Mouse (Mus musculus) lung, postnatal 4 days (tissue): ENCODE measurements around the gene Wdr46.
"Not testable (repeated sequence)": the region's sequence is repeated elsewhere in the genome, so short reads cannot be mapped to it uniquely, and the experiment has no call there.

ENCODE experiments used
- DNase-seq, 2 experiments: peaks; one replicate each; pipeline ENCODE4 v3.0.0; 2021

Gene Wdr46

DNA sequence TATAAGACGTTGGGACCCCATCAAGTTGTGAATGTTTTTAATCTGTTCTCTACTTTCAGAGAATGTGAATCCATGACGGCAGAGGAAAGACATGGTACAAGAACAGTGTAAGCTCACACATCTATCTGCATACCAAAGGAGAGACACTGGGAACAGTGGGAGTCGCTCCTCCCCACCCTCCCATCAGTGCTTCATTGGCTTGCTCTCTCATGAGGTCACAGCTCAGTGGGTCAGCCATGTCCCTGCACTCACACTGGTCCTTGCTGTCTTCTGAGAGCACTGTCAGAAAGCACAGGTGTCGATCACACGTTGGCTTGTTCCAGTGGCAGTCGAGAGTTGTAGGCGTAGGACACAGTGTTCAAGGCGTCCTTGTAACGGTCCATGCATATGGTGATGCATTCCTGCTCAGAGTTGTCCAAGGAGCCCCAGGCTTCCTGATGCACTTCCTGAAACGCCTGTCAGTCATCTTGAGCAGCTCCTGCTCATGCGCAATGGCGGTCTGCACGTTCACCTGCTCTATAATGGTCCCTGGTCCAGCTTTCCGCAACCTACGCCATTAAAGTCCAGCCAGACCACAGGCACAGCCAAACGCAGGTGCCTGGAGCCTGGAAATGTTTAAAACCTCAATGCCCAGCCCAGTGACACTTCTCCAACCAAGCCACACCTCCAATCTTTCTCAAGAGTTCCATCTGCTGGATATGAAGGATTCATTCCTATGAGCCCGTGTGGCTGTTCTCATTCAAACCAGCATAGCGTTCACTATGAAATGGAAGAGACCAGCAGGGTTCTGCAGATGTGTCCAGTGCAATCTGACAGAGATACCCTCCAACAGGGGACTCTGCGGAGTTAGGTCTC lies 39.9 kb downstream of the Wdr46 start:
- no peak for DNase-seq

DNA sequence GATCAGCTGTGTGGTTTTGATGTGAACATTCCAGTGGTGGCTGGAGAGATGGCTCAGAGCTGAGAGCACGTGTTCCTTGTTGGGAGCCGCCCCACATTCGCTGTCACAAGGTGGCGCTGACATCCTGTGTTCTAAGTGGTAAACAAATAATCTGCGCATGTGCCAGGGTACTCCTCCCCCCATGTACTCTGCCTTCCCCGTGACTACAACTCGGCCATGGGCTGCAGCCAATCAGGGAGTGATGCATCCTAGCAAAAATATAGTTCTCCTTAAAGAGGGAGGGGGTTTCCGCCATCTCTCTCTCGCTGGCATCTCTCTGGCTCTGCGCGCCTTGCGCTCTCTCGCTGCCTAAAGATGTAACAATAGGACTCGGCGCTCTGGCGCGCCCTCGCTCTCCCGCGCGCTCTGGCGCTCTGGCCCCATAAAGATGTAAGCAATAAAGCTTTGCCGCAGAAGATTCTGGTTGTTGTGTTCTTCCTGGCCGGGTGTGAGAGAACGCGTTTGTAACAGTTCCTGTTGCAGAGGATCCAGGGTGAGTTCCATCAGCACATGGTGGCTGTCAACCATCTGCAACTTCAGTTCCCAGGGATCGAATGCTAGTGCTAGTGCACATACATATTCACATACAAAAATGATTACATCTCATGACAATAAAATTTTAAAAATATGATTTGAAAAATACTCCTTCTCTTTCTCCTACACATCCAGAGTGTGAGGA lies 40.9 kb downstream of the Wdr46 start:
- DNase-seq = peak; percentile 89 to 92

DNA sequence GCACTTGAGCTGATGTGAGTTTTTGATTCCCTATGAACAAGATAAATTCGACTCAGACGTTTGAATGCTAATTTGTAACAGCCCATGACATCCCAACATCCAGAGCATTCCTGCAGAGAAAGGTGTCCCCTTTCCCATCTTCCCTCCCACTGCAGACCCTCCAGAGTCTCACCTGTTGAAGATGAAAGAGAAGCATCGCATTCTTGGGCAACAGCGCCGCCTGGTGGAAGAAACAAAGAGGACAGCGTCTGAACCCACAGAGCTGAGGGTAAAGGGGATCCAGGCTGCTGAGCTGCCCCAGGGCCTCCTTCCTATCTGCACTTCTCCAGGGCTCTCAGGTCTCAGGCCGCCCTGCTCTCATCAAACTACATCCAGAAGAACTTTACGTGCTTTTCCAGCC lies 41.7 kb downstream of the Wdr46 start:
- DNase-seq = peak; percentile 36 to 68

DNA sequence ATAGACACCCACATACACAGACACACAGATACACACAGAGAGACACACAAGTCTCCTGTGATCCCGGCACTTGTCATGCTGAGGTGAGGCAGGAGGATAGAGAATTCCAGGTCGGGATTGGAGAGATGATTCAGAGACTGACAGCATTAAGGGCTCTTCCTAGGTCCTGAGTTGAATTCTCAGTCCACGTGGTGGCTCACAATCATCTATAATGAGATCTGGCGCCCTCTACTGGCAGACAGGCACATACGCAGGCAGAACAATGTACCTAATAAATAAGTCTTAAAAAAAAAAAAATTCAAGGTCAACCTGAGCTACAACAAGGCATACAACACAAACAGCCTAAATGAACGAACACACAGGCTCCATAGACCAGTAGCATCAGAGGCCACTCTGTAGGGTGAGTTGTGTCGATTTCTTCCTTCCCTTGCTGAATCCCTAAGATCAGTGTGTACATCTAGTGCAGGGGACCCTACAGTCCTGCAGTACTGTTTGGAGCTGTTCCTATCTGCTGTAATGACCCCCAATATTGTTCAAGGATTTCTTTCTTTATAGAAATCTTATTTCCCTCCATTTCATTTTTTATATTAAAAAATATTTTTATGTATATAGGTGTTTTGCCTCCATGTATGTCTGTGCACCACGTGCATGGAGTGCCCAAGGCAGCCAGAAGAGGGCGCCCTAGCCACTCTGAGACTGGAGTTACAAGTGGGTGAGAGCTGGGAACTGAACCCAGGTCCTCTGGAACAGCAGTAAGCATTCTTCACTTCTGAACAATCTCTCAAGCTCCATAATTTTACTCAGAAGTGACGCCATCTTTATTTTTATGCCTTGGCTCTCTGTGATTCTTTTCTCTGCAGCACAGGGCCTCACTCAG lies 51.6 kb downstream of the Wdr46 start:
- peak in 1 of 2 experiments; percentile 71 for DNase-seq

DNA sequence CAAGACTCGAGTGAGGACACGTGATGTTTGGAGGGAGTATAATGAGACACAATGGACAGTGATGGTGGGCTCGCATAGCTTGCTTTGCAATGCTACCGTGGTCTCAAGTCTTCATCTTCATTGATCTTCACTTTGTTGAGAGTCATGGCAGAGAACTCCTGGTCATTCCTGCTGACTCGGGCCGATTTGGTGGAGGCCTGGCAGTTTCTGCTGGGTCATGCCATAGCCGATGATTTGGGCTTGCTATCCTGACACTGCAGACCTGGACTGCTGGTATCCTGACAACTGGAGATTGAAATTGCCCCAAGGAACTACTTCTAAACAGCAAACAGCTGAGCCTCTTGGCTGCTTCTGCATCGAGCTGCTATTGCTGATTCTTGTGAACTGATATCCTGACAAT lies 54.5 kb downstream of the Wdr46 start:
- no peak for DNase-seq

DNA sequence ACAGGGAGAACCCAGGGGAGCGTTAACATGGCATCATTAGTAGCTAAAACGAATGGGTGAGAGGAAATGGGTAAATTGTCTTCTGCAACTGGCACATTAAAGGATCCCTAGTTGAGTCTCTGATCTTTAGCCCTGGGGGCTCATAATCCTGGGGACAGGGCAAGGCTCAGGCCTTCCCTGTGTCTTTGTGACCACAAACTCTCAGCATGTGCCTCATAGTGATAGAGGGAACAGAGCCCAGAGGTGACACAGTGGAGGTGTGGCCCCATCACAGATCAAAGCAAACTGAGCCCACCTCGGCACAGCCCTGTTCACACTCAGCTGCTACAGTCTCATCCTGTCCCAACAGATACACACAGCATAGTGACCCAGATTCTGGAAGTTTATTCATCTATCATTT lies 55.2 kb downstream of the Wdr46 start:
- no peak for DNase-seq

DNA sequence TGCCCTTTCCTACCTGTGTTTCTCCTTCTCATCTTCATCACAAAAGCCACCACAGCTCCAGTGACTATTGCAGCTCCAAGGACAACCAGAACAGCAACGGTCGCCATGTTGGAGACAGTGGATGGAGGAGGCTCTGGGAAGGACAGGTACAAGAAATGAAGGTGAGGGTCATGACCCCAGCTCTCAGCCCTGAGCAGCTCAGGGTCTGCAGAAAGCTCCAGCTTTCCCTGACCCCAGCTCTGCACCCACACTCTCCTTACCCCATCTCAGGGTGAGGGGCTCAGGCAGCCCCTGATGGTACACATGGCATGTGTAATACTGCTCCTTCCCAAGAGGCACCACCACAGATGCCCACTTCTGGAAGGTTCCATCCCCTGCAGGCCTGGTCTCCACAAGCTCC lies 56.6 kb downstream of the Wdr46 start:
- DNase-seq = not testable (repeated sequence)

DNA sequence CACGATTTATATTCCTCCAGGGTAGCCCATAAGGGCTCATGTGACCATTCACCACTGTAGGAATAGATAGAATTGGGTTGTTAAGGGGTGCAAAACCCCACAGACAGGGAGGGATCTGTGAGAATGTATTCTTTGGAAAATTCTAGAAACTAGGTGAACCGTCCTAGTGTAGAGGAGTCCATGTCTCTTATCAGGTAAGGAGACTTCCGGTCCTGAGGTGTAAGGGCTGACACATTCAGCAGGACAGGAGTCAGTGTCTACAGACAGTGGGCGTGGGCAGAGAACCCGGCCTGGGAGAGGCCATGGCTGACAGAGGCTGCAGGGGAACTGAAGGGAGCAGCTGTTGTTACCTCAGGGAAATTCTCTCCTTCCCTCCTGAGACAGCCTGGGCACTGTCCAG lies 58.2 kb downstream of the Wdr46 start:
- not testable (repeated sequence) for DNase-seq
